Mouse (Mus musculus): ENCODE data around the gene Ankrd39. TPM values are rescaled to one million over a fixed set of nuclear protein-coding genes. Genes with fewer than 3 reads are reported as not detected.

The Ankrd39 gene
- polyA plus RNA-seq, 1 experiment from 2014 or later, result 17.8 TPM

DNA sequence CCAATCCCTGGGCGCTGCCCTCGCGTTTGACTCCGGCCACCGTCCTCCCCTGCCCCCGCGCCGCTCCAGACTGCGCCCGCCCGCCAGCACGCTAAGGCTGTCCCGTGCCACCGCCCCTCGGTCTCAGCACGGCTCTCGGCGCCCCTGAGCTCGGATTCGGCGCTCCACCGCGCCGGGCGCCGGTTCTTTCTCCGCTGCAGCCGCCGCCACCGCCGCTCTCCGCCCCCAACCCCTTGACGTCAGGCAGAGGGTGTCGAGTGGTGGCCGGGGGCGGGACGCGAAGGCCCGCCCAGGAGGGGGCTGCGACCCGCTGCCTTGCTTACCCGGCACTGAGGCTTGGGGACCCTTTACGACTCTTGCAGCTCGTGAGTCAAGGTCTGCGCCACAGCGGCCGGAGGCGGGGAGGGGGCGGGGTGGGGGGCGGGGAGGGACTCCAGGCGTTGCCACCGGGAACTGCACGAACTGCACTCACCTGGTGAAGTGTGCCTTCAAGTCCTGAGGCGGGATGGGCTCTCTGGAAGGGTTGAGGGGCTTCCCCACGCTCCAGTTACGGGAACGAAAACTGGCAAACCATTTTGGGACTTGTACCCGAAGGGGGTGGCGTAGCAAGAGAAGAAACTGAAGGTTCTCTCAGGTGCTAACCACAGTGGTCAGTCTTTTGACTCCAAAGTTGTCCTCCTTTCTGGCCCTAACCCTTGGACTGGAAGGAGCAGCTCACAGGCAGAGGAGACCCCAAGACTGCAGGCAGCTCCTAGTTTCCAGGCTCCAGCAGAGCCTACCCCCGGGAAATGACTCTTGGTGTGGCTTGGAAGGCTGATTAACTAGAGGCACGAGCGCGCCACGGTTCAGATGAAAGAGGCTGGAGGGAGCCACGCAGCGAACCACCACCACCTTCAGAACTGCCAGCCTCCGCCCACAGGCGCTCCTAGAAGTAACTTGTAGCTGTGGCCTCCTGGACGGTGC is 11.1 kb upstream of the Ankrd39 start, which contains the start of gene Sema4c:
Sema4c (minus strand) TSS at position 319 of the 963 bp plus-strand sequence.
- H3K9ac ChIP-seq, result peak within 1 kb of the TSS; percentile 98
- H3K4me3 ChIP-seq, result peak within 1 kb of the TSS; percentile 95
- no peaks in the 10 kb centered on the region for H3K9me3 ChIP-seq (replicated peaks)
- ATAC-seq (ENCODE audit: low FRiP score), result peak; percentile 70
- H3K4me1 ChIP-seq, result peaks cover 45% of the 10 kb centered on the region
- H3K27me3 ChIP-seq, result 0 out of 2 replicates have a peak, but pooled peaks cover 2% of the 10 kb centered on the region
- peaks cover 17% of the 10 kb centered on the region for H3K36me3 ChIP-seq
- H3K27ac ChIP-seq, result peak within 1 kb of the TSS; percentile 100
- H3K4me2 ChIP-seq (replicated peaks), result peak within 1 kb of the TSS; percentile 98
- WGBS, result 1% methylated on average over 68 of the region's 69 CpGs

DNA sequence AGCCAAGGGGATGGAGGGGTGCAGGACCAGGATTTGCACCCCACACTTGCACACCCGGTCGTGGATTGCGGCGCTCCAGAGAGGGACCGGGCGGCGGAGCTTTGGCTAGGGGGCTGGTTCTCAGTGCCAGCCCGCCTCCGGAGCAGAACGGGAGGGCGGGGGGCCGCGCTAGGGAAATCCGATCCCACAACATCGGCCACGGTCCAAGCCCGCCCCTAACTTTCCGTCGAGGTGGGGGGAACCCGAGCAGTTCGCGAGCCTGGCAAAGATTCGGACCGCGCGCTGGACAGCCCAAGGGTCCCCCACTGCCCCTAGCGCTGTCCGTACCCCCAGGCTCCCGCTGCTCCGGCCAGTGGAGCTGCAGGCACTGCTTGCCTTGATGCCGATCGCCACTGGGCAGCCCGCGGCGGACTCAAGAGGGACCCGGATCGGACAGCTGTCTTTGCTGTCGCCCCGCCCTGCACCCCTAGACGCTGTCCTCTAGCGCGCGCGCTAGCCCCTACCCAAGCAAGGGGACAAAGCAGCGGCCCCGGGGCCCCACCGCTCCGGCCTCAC is 10.3 kb upstream of the Ankrd39 start:
- H3K4me1 ChIP-seq, result peaks cover 47% of the 10 kb centered on the region

DNA sequence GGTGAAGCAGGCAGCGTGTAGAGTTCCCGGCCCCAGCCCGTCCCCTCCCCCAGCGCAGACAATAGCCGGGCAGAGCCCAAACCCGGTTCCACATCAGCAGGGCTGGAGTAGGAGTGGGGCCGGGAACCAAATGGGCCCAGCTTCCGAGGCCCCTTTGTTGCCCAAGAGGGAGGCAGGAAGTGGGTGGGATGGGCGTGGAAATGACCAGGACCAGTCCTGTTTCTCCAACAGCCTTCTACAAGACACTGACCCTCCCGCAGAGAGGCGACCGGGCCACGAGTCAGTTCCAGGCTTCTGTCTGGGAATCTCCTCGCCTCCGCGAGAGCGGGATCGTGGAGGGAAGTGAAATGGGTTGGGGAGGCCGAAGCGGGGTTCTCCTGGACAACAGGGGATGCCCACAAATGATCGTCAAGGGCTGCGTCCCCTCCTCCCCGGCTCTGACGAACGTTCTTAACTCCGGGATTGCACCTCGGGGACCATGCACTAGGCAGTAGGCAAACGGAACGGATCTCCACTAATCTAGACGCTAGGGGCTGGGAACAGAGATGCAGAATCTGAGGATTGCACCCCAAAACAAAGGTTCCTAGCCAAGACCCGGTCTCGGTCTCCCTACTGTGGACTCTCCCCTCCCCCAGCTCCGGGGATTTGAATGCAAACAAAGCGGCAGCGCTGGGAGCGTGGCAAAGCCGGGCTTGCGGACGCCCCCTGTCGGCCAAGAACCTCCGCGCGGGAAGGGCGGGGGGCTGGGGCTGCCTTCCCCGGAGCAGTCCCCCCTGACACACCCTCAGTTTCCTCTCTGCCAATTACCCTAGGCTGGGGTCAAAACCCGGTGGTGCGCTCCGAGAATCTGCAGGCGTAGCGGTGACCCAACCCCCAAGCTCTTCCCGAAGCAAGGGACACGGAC is 9.6 kb upstream of the Ankrd39 start:
- peak; percentile 81 for ATAC-seq (ENCODE audit: low FRiP score)
- Histone ChIP-seq H3K4me3 (peak overlapping the region; percentile 95), H3K36me3 (peaks cover 32% of the 10 kb centered on the region), H3K9ac (peak overlapping the region; percentile 98), H3K27me3 (0 out of 2 replicates have a peak, but pooled peaks cover 2% of the 10 kb centered on the region), H3K9me3 (replicated peaks) (no peaks in the 10 kb centered on the region), H3K27ac (peak overlapping the region; percentile 100), H3K4me1 (peaks cover 47% of the 10 kb centered on the region), H3K4me2 (replicated peaks) (peak overlapping the region; percentile 98)
- WGBS, result under 1% methylated on average over 52 of the region's 52 CpGs

More for the DNA sequence above, 10.3 kb upstream of the Ankrd39 start:
- H3K9me3 ChIP-seq (replicated peaks), result no peaks in the 10 kb centered on the region
- peak; percentile 62 for ATAC-seq (ENCODE audit: low FRiP score)
- 0 out of 2 replicates have a peak, but pooled peaks cover 2% of the 10 kb centered on the region for H3K27me3 ChIP-seq
- H3K4me3 ChIP-seq, result peak overlapping the region; percentile 95
- H3K4me2 ChIP-seq (replicated peaks), result peak overlapping the region; percentile 98
- H3K27ac ChIP-seq, result peak overlapping the region; percentile 100
- WGBS, result 1% methylated on average over 48 of the region's 48 CpGs
- H3K9ac ChIP-seq, result peak overlapping the region; percentile 98
- H3K36me3 ChIP-seq, result peaks cover 24% of the 10 kb centered on the region

DNA sequence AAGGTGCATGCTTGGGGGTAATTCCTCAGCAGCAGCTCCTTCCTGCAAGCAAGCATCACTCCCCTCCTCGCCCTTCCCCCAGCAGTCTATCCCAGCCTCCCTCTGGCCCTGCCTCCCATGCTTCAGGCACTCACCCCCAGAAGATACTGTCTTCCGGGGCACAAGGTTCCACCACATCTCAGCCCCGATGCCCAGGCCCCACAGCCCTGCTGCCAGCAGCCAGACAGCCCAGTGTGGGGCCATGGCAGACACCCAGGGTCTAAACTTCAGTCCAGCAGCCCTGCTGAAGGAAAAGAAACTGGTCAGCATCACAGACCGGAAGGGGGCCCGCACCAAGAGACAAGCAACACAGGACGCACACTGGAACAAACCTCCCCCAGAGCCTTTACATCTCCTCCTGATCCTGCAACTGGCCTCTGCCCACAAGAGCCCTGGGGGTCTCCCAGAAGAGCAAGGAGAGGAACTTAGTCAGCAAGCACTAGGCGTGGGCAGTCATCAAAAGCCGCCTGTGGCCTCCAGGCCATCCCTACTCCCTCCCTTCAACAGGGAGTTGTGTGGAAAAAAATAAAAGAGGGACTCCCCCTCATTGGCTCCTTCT is 8.7 kb upstream of the Ankrd39 start:
- Histone ChIP-seq H3K4me3 (peak overlapping the region; percentile 95), H3K27me3 (0 out of 2 replicates have a peak, but pooled peaks cover 2% of the 10 kb centered on the region), H3K9ac (peak overlapping the region; percentile 98), H3K27ac (peak overlapping the region; percentile 100), H3K4me2 (replicated peaks) (peak overlapping the region; percentile 98), H3K36me3 (peaks cover 41% of the 10 kb centered on the region), H3K9me3 (replicated peaks) (no peaks in the 10 kb centered on the region), H3K4me1 (peaks cover 51% of the 10 kb centered on the region)
- no peak for ATAC-seq (ENCODE audit: low FRiP score)
- 5% methylated on average over 8 of the region's 8 CpGs for WGBS

DNA sequence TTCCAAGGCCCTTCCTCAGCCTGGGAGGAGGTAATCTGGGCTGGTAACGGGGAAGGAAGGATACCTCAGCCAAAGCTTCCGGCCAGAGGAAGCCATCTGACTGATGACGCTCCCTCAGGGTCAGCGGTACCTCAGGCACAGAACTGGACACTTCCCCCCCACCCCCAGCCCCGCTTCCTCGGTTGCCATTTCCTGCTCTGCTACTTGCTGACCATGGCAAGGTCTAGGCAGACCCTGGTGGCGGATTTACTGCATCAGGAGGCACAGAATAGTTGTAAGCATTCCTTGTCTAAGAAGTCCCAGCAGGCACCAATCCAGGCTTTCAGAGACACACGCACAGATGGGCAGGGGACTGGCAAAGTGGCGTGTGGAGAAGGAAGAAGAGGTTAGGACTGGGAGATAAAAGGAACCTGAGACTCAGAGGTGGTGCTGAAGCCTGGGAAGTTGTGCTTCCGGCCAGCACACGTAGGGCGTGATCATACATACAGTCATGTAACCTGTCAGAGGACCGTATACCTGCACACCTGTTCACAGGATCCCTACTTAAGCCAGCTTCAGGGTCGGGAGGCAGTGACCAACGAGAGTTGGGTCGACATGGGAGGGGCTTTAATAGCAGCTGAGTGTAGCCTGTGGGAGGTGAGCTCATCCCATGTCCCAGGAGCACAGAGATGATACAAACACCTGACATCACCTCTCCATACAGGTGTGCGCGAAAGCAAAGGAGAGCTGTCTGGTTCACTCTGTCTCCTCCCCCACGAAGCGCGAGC is 7.6 kb upstream of the Ankrd39 start:
- WGBS, result 75% methylated on average over 21 of the region's 21 CpGs
- Histone ChIP-seq H3K9me3 (replicated peaks) (no peaks in the 10 kb centered on the region), H3K27me3 (0 out of 2 replicates have a peak, but pooled peaks cover 2% of the 10 kb centered on the region), H3K4me2 (replicated peaks) (peak overlapping the region; percentile 98), H3K27ac (peak overlapping the region; percentile 49), H3K4me3 (peak overlapping the region; percentile 95), H3K36me3 (peaks cover 52% of the 10 kb centered on the region), H3K9ac (peak overlapping the region; percentile 98), H3K4me1 (peaks cover 53% of the 10 kb centered on the region)
- ATAC-seq (ENCODE audit: low FRiP score), result no peak

DNA sequence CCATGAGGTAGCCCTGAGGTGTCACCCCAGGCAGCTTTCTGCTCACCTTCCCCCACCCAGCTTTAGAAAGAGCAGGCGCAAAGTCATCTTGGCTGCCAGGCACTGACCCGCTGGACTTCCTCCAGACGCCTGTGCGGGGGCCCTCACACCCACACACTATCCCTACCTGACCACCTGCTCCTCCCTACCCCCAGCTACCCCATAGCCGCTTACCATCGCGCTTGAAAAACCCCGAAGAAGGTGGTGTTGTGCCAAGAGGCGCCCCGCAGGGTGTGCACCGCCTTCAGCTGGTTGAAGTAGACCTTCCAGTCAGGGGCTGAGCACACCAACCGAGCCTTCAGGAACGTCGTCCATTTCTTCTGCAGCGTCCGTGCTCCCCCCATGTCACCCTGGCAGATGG is 5.3 kb upstream of the Ankrd39 start:
- H3K4me1 ChIP-seq, result peaks cover 59% of the 10 kb centered on the region
- WGBS, result 89% methylated on average over 16 of the region's 16 CpGs
- no peak for ATAC-seq (ENCODE audit: low FRiP score)

DNA sequence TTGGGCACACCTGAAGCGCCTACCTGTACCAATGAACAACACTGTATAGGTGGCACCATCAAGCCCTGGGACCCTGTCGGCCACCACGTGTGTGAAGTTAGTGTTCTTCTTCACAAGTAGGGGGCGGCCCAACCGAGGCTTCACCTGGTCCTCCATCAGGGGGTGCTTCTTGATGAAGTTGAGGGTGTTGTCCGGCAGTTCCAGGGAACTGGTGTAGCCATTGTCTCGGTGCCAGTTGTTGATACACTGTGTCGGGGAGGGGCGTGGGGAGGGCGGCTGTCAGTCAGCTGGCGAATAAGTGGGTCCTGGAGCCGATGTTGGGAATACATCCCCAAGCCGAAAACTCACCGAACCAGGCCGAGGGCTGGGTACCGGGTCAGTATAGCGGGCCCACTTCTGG is 4.7 kb upstream of the Ankrd39 start:
- H3K4me2 ChIP-seq (replicated peaks), result no peak overlapping the region
- no peaks in the 10 kb centered on the region for H3K9me3 ChIP-seq (replicated peaks)
- H3K4me3 ChIP-seq, result no peak overlapping the region
- no peak for ATAC-seq (ENCODE audit: low FRiP score)
- 90% methylated on average over 17 of the region's 17 CpGs for WGBS
- H3K27me3 ChIP-seq, result no peaks in the 10 kb centered on the region
- no peak overlapping the region for H3K9ac ChIP-seq
- H3K4me1 ChIP-seq, result peaks cover 62% of the 10 kb centered on the region
- peaks cover 64% of the 10 kb centered on the region for H3K36me3 ChIP-seq
- H3K27ac ChIP-seq, result no peak overlapping the region

More for the DNA sequence above, 5.3 kb upstream of the Ankrd39 start:
- Histone ChIP-seq H3K27me3 (no peaks in the 10 kb centered on the region), H3K4me3 (no peak overlapping the region), H3K9me3 (replicated peaks) (no peaks in the 10 kb centered on the region), H3K4me2 (replicated peaks) (no peak overlapping the region), H3K9ac (no peak overlapping the region), H3K36me3 (peaks cover 64% of the 10 kb centered on the region), H3K27ac (no peak overlapping the region)

DNA sequence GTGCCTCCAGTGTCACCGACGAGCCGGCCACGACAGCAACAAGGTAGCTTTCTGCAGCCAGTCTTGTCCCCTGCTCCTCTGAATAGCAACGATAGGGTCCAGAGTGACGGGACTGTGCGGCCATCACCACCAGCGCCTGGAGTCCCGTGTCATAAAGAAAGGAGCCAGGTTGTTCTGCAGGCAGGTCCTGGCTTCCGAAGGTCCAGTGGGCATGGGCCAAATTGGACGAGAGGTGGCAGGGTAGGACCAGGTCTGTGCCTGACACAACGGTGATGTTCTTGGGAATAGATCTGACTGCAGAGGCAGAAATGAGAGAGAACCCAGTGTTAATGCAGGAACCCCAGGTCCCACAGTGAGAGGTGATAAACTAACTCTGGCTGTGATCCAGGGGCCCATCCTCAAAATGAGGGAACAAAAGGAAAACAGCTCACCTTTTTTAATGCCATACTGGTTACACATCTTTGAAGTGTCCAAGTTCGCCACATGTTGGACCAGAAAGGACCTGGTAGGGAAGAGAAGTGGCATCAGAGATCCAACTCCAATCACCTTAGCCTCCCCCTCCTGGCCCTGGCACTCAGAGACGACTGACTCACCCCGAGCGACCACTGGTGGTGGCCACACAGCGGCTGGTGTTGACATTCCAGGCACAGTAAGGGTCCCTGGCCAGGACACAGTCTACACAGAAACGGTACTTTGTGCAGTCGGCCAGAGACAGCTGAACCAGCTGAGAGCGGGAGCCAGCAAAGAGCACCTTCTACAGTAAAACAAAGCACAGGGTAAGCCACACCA is 3.0 kb upstream of the Ankrd39 start:
- Histone ChIP-seq H3K9ac (no peak overlapping the region), H3K4me1 (peaks cover 62% of the 10 kb centered on the region)
- no peak for ATAC-seq (ENCODE audit: low FRiP score)

DNA sequence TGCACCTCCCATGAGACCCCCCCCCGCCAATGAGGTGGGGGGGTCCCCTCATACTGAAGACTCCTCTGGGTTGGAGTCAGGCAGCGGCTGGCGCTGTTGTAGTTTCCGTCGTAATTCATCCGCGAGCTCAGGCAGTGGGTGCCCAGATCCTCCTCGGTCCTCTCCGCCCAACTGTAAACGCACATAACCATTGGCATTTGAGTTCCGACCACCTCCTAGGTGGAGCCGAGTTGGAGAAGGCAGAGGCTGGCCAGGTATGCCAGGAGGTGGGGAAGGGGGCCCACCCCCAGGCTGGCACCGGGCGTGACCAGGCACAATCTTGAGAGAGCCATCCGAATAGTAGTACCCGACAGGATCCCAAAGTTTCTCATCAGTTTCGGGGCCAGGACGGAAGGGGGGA is 2.2 kb upstream of the Ankrd39 start:
- Histone ChIP-seq H3K9me3 (replicated peaks) (no peaks in the 10 kb centered on the region), H3K4me2 (replicated peaks) (no peak overlapping the region), H3K27ac (no peak overlapping the region), H3K27me3 (no peaks in the 10 kb centered on the region), H3K9ac (no peak overlapping the region; the same call in 1 of the 2 replicates), H3K4me3 (no peak overlapping the region), H3K4me1 (peaks cover 54% of the 10 kb centered on the region), H3K36me3 (peaks cover 59% of the 10 kb centered on the region)
- WGBS, result 90% methylated on average over 18 of the region's 18 CpGs
- no peak for ATAC-seq (ENCODE audit: low FRiP score)

More for the DNA sequence above, 3.0 kb upstream of the Ankrd39 start:
- WGBS, result 79% methylated on average over 20 of the region's 20 CpGs
- no peak overlapping the region for H3K27ac ChIP-seq
- no peaks in the 10 kb centered on the region for H3K27me3 ChIP-seq
- H3K4me2 ChIP-seq (replicated peaks), result no peak overlapping the region
- H3K9me3 ChIP-seq (replicated peaks), result no peaks in the 10 kb centered on the region
- peaks cover 64% of the 10 kb centered on the region for H3K36me3 ChIP-seq
- H3K4me3 ChIP-seq, result no peak overlapping the region

DNA sequence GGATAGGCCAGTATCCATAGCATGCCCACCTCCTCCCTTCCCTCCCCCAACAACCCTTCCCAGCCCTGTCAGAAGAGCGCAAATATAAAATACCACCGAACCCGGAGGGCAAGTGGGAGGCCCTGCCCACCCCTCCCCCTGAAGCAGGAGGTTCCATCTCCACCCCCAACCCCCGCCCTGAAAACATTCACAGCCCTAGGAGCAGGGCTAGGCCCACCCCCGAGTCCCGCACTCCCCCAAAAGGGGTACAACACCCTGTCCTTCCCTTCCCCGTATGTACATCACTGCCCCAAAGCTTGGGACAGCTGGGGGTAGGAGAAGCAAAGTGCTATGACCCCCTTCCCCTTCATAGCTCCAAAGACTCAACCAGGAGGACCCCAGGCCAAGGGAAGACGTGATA is 1.5 kb upstream of the Ankrd39 start:
- 54% methylated on average over 8 of the region's 8 CpGs for WGBS
- no peak for ATAC-seq (ENCODE audit: low FRiP score)
- no peaks in the 10 kb centered on the region for H3K9me3 ChIP-seq (replicated peaks)
- H3K4me2 ChIP-seq (replicated peaks), result 0 out of 2 replicates have a peak overlapping the region, but pooled peaks have one; percentile 8
- H3K4me3 ChIP-seq, result no peak overlapping the region
- peaks cover 48% of the 10 kb centered on the region for H3K4me1 ChIP-seq
- 0 out of 2 replicates have a peak overlapping the region, but pooled peaks have one; percentile 41 for H3K9ac ChIP-seq
- peaks cover 52% of the 10 kb centered on the region for H3K36me3 ChIP-seq
- H3K27me3 ChIP-seq, result no peaks in the 10 kb centered on the region
- H3K27ac ChIP-seq, result peak overlapping the region; percentile 84; the same call in 1 of the 2 replicates
